Mouse (Mus musculus) layer of hippocampus, postnatal 10 days (tissue): ENCODE results near the gene Vmn1r188. TPM values are rescaled to one million over a fixed set of nuclear protein-coding genes. Genes with fewer than 3 reads are reported as not detected.
"Not testable (repeated sequence)": the region's sequence is repeated elsewhere in the genome, so short reads cannot be mapped to it uniquely, and the experiment has no call there.

Source experiments
- DNase-seq, 2 experiments: peaks; one replicate each; pipeline ENCODE4 v3.0.0; 2021; ENCODE audit warnings: low spot score in 2 of 2
- long read RNA-seq: library from polyadenylated mRNA; stranded (forward); transcript quantifications from one replicate; pipeline ENCODE4 v2.0.0, GENCODE M21; 2023
- total RNA-seq, 2 experiments: library from RNA; stranded (reverse); gene quantifications; 2 replicates each; pipeline ENCODE4 v1.2.3; 2021

Gene Vmn1r188
- not detected for total RNA-seq
- long read RNA-seq: 0 reads

GRCm38 (mm10) chr13:22084140-22084539, at the start of gene Vmn1r188:
Gene Vmn1r188 (plus strand): TSS chr13:22084440.
- DNase-seq: not testable (repeated sequence)

DNA sequence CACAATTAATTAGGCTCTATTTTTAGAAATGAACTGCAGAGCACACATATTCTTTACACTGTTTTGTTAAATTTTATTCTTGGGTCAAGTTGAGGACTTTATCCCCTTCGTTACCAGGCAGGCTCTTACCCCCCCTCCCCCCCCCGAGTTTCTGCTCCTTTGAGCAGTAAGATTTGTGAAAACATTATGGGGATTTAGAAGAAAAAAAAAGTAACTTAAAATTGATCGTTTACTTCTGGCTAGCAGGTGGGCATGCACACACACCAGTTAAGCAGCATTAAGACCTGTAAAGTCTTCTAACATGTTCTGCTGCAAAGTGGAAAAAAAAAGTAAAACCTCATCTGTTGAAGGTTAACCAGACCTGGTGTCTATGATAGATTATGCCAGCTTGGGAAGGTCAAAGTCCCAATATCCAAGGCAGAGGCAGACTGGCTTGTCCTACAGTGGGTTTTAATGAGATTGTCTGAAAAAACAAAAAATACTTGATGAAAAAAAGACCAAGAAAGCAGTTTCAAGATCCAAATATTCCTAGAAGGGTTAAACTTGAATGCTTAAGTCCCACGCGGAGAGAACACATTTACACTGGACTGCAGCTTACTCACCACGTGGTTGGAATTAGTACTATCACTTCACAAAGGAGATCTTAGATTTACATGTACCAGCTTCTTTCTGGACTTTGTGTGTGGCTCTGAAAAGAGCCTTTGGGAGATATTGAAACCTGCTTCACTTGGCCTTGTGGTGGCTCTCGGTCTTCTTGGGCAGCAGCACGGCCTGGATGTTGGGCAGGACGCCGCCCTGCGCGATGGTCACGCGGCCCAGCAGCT, 49.6 kb upstream of the Vmn1r188 start:
- DNase-seq: no peak

DNA sequence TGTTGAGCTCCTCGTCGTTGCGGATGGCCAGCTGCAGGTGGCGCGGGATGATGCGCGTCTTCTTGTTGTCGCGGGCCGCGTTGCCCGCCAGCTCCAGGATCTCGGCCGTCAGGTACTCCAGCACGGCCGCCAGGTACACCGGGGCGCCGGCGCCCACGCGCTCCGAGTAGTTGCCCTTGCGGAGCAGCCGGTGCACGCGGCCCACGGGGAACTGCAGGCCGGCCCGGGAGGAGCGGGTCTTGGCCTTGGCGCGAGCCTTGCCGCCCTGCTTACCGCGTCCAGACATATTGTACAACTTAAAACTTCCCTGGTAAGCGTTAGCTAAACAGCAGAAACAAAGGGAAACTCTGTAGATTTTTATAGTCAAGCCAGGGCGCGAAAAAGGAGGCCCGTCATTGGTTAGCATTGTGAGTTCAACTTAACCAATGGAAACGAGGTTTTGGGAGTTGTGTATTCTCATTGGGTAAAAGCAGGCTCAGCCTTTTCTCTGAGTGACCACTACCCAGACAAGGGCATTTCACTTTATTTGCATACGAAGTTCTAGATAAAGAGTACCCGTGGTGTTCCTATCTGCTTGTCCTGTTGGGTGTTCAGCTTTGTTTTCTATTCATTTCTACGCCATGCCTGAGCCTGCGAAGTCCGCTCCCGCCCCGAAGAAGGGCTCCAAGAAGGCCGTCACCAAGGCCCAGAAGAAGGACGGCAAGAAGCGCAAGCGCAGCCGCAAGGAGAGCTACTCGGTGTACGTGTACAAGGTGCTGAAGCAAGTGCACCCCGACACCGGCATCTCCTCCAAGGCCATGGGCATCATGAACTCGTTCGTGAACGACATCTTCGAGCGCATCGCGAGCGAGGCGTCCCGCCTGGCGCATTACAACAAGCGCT, 48.7 kb upstream of the Vmn1r188 start, which contains the start of the genes Hist1h2ah and Hist1h2bk:
Gene Hist1h2ah (minus strand): TSS at position 302 of the 882 bp plus-strand sequence.
Gene Hist1h2bk (plus strand): TSS at position 604 of the 882 bp plus-strand sequence.
- peak; percentile 80 to 85 for DNase-seq

DNA sequence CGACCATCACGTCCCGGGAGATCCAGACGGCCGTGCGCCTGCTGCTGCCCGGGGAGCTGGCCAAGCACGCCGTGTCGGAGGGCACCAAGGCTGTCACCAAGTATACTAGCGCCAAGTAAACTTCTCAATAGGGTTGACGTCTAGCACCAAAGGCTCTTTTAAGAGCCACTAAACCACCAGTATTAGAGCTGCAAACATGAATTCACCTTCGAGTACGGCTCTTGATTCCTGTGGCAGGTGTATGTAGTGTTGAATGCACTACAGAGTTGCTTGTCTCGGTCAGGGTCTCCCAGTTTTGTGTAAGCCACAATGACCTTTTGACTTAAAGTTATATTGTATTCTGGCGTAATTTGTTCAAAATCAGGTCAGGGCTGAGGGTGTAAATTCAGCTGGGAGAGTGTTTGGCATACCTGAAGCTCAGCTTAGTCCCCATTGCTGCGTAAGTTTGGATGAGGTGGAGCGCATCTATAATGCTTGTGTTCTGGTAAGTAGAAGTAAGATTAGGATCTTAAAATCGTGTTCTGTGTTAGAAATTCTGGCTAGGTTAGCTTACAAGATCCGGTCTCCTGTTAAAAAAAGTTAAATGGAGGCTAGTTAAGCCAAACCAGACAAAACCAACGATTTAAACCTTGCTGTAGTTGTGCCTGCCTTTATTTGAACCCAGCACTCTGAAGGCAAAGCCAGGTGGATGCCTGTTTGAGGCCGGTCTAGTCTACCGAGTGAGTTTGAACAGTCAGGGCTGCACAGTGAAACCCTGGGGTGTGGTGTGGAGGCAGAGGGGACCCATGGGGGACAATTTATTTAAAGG, 47.9 kb upstream of the Vmn1r188 start:
- DNase-seq: no peak

GRCm38 (mm10) chr13:22036986-22037385, 47.3 kb upstream of the Vmn1r188 start:
- DNase-seq: no peak

GRCm38 (mm10) chr13:22037415-22037814, 46.8 kb upstream of the Vmn1r188 start:
- no peak for DNase-seq

- DNase-seq: no peak
Measured at GRCm38 (mm10) chr13:22039364-22039763, 44.9 kb upstream of the Vmn1r188 start.

DNA sequence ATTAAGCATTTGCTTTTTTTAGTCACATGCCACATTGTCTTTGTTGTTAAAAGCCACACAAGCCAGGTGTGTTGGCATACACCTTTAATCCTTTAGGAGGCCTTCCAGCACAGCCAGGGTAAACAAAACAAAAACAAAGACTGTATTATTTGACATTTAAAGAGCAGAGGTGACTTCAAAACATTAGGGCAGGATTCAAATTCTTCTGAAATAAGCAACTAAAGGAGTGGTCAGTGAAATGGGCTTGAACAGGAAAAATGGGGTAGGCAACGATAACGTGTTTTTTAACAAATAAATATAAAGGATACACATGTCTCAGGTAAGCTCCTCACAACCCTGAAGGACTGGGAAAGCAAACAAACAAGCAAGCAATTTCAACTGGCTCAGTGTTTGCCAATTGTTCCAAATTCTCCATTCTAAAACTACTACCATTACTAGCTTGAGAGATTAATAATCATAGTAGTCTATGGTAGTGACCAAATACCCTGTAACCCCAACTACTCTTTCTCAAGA, 44.2 kb upstream of the Vmn1r188 start:
- DNase-seq: no peak

GRCm38 (mm10) chr13:22040464-22041141, 43.6 kb upstream of the Vmn1r188 start:
- no peak for DNase-seq

DNA sequence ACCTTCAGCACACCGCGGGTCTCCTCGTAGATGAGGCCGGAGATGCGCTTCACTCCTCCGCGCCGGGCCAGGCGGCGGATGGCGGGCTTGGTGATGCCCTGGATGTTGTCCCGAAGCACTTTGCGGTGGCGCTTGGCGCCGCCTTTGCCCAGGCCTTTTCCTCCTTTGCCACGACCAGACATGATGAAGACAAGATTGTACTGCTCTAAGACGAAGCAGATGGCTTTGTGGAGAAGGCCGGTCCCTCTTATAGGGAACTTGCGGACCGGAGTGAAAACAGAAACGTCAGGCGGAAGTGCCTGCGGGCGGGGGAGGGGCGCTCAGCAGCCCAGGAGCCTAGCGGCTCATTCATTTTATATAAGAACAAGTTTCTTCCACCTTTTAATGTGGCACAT, 43.1 kb upstream of the Vmn1r188 start, which contains the start of gene Hist1h4i:
Gene Hist1h4i (minus strand): TSS at position 221 of the 395 bp plus-strand sequence.
- DNase-seq: peak; percentile 95 to 97

DNA sequence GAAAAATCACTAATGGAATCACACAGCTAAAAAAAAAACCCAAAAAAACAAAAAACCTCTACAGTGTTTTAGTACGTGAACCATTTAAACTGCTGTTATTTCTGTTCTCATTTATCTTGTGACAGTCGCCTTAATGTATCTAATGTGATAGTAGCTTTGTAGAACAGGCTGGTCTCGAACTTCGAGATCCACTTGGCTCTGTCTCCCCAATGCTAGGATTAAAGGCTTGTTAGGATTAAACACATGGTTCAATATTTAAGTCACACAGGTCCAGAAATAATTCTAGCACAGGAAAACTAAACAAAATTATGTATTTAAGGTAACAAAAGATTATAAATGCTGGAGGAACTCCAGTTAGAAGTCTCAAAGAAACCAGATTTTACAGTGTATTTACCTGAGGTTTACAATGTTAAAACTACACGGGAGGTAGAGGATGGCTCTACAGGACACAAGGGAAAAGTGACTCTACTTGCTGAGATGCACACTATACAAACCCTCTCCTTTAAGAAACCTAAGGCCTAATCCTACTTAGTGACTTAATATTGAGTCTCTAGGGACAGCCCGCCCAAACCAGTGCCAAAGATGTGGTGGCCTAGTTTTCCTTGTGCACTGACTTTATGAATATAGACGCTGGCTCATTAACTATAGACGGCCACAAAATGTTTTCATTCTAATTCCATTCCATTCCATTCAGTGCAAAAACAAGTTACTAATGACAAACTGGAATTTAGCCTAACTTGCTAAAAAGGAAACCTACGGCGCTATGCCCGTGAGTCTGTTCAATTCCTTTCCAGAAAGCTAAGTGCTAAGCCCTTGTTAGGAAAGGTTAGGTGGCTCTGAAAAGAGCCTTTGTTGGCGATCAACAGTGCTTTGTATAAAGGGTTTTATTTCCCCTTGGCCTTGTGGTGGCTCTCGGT, 42.3 kb upstream of the Vmn1r188 start:
- DNase-seq: no peak

DNA sequence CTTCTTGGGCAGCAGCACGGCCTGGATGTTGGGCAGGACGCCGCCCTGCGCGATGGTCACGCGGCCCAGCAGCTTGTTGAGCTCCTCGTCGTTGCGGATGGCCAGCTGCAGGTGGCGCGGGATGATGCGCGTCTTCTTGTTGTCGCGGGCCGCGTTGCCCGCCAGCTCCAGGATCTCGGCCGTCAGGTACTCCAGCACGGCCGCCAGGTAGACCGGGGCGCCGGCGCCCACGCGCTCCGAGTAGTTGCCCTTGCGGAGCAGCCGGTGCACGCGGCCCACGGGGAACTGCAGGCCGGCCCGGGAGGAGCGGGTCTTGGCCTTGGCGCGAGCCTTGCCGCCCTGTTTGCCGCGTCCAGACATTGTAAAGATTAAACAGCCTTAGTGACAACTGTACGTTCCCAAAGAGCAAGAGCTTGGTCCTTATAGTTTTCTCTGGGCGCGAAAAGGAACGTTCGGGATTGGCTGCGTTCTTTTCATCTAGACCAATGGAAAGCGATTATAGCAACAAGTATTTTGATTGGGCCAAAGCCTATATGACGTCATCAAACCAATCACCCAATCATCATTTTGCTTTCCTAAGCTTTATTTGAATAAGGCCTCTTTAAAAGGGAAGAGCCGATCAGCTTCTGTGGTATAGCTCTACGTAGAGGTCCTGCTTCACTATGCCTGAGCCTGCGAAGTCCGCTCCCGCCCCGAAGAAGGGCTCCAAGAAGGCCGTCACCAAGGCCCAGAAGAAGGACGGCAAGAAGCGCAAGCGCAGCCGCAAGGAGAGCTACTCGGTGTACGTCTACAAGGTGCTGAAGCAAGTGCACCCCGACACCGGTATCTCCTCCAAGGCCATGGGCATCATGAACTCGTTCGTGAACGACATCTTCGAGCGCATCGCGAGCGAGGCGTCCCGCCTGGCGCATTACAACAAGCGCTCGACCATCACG, 41.4 kb upstream of the Vmn1r188 start, which contains the start of the genes Hist1h2ag and Hist1h2bj:
Gene Hist1h2ag (minus strand): TSS at position 377 of the 935 bp plus-strand sequence.
Gene Hist1h2bj (plus strand): TSS at position 647 of the 935 bp plus-strand sequence.
- peak; percentile 82 to 84 for DNase-seq

DNA sequence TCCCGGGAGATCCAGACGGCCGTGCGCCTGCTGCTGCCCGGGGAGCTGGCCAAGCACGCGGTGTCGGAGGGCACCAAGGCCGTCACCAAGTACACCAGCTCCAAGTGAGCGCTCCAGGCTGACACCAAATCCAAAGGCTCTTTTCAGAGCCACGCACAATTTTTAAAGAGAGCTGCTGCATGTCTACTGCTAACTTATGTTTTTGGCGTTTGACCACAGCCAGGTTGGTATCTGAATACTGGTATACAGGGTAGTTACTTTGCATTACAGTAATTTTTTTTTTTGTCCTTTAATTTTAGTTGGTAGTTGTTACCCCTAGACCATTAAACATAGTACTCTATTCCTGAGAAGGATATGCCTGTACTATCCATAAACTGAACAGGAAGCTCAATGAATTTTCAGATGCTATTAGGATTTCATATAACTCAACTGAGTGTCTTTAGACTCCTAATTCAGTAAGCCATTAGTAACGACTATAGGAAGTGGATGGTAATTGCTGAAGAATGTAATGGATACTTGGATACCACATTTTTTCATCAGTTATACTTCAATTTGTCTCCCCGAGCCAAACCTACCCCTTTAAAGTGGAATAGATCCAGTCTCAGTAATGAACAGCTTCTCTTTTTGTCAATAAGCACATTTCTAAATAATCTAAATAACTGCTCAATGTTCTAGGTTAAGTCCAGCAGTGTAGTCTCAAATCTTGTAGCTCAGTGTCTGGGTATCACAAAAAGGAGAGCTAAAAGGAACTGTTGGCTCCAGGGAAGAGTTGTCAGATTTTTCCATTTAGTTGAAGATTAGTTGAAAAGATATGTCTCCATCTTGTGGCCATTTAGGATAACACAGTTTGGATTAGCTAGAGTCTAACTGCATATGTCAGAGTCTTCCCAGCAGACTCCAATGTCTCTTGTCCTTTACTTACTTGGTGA, 40.5 kb upstream of the Vmn1r188 start:
- DNase-seq: no peak

- no peak for DNase-seq
Measured at GRCm38 (mm10) chr13:22044432-22045155, 39.6 kb upstream of the Vmn1r188 start.

- no peak for DNase-seq
Measured at GRCm38 (mm10) chr13:22045311-22045710, 38.9 kb upstream of the Vmn1r188 start.

- DNase-seq: no peak
Measured at GRCm38 (mm10) chr13:22049041-22049440, 35.2 kb upstream of the Vmn1r188 start.
